Mouse (Mus musculus) cerebellum, postnatal 4 days (tissue): ENCODE measurements around the gene Gm10354.
"Not testable (repeated sequence)": the region's sequence is repeated elsewhere in the genome, so short reads cannot be mapped to it uniquely, and the experiment has no call there.

Experiments used
- DNase-seq, 2 experiments: peaks; one replicate each; pipeline ENCODE4 v3.0.0; 2022; ENCODE audit warnings: low spot score in 2 of 2, mixed read lengths in 1 of 2

Gm10354 gene

DNA sequence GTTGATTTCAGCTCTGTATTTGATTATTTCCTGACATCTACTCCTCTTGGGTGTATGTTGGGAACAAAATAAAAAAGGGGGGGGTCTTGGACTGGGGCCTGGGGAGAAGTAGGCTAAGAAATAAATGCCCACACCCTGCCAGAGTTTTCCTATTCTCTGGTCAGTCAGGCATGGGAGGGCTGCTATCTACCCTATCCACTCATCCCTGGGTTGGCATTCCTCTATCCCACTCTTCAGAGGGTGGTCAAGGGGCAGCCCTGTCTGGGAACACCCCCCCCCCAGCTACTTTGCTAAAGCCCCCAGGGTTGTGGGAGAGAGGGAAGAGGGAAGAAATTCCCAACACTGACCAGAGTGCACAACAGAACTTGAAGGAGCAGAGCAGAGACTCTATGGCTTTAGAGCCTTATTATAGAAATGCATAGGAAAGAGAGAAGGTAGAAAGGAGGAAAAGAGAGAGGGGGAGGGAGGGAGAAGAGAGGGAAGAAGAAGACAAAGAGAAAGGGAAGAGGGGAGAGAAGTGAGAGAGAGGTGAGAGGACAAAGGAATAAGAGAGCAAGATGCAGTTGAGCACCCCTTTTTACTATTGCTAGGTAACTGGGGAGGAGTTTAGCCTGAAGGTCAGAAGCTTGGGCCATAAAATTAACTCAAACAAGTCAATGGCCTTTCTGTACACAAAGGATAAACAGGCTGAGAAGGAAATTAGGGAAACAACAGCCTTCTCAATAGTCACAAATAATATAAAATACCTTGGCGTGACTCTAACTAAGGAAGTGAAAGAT is 22.6 kb downstream of the Gm10354 start:
- not testable (repeated sequence) for DNase-seq

DNA sequence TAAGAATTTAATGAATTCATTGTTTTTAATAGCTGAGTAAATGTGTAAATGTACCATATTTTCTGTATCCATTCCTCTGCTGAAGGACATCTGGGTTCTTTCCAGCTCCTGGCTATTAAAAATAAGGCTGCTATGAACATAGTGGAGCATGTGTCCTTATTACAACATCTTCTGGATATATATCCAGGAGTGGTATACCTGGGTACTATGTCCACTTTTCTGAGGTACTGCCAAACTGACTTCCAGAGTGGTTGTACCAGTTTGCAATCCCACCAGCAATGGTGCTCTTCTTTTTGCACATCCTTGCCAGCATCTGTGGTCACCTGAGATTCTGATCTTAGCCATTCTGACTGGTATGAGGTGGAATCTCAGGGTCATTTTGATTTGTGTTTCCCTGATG is 25.1 kb downstream of the Gm10354 start:
- DNase-seq, result not testable (repeated sequence)

DNA sequence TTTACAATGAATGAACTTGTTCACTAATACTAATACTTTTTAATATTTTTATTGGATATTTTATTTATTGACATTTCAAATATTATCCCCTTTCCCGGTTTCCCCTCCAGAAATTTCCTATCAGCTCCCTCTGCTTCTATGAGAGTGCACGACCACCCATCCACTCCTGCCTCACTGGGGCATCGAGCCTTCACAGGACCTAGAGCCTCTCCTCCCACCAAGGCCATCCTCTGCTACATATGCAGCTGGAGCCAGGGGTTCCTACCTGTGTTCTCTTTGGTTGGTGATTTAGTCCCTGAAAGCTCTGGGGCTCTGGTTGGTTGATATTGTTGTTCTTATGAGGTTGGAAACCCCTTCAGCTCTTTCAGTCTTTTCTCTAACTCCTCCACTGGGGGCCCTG is 26.0 kb downstream of the Gm10354 start:
- not testable (repeated sequence) for DNase-seq

DNA sequence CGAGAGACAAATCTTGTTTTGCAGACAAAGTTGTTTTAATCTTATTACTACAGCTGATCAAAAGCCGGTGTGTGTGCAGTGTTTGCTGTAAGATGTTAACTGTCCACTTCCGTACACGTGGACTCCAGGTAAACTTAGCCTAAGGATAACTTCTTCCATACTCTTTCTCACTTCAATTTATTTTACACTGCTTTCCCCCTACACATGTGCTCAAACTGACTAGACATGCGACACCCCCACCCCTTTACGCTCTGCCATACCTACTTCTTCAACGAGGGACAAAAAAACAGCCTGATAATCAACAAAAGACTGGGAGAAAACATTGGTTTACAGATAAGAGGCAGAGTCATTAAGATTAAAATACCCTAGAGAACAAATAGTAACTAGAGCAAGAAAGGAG is 26.9 kb downstream of the Gm10354 start:
- DNase-seq, result not testable (repeated sequence)

DNA sequence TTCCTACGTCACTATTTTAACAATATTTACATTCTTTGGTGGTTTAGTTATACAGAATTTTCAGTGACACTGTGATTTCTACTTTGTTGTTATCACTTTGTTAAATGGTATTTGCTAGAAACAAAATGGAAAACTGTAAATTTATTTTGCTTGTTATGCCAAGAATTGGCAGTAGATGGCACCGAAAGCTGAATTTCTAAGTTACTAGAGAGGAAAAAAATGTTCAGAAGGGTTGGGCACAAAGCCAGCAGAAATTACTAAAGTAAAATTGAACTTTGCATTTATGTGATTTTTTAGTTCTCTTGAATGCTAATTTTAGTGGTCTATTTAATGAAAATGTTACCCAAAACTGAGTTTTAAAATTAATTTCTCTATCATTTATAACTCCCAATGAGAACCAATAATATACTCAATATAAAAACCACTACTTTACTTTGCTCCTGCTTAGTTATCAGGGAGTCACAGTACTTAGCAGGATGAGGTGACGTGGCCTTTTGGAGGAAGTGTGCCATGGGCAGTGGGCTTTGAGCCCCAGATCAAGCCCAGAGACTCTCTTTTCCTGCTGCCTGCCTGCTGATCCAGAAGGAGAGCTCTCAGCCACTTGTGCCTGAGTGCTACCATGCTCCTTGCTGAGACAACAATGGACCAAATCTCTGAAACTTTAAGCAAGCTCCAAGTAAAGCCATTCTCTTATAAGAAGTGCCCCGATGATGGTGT is 31.1 kb downstream of the Gm10354 start:
- not testable (repeated sequence) for DNase-seq

DNA sequence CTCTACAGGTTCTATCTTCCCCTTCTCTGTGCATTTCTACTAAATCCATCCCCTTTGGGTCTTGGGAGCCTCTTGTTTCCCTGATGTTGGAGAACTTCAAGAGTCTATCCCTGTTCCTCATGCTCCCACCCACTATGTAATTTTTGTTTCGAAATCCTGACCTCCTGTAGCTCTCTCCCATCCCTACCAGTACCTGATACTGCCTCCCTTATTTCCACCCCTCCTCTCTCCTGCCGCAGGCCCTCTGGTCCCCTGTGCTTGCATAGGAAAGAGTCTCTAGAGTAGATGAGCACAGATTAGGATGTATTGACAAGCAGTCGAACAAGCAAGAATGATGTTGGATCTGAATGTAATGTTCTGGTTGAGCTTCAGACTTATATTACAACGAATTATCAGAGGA is 33.2 kb downstream of the Gm10354 start:
- DNase-seq, result not testable (repeated sequence)

DNA sequence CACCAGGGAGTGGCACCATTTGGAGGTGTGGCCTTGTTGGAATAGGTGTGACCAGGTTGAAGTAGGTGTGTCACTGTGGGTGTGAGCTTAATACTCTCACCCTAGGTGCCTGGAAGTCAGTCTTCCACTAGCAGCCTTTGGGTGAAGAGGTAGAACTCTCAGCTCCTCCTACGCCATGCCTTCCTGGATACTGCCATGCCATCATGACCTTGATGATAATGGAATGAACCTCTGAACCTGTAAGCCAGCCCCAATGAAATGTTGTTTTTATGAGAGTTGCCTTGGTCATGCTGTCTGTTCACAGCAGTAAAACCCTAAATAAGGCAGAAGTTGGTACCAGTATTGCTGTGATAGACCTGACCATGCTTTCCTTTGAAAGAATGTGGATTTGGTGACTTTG is 37.7 kb downstream of the Gm10354 start:
- DNase-seq, result not testable (repeated sequence)

DNA sequence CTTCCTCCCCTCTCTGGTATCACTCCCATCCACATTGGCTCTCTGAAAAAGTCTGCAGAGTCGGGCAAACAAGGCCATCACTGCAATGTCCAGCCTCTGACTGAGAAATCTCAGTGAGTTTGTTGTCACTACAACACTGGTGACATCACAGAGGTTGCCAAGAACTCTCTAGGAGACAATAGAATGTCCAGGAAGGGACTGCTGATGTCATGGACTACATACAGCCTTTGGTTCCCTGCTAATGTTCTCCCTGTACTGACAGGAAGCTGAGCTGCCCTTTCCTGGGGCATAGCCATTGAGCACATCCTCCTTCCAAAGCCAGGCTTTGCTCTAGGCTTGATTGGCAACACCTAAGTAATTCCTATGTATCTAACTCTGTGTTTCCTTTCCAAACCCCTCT is 40.4 kb downstream of the Gm10354 start, which contains the start of gene Speer4e:
TSS of gene Speer4e (minus strand) at position 101 of the 400 bp plus-strand sequence.
- not testable (repeated sequence) for DNase-seq

DNA sequence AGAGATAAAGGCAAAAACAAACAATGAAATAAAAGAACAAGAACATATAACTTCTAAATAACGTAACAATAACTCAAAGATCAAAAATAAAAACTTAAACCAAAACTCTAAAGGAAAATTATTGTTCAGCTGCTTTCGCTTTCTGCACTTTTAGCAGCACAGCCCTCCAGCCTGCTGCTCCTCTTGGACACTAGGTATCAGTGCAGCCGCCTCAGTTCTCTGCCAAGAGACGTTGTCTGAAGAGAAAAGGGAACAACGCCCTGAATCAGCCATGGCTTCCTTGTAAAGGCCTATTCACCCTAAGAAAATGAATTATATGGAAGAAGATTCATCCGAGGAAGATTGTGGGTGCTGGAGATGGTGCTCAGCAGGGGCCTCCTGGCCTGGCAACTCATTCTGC is 45.0 kb downstream of the Gm10354 start:
- not testable (repeated sequence) for DNase-seq

DNA sequence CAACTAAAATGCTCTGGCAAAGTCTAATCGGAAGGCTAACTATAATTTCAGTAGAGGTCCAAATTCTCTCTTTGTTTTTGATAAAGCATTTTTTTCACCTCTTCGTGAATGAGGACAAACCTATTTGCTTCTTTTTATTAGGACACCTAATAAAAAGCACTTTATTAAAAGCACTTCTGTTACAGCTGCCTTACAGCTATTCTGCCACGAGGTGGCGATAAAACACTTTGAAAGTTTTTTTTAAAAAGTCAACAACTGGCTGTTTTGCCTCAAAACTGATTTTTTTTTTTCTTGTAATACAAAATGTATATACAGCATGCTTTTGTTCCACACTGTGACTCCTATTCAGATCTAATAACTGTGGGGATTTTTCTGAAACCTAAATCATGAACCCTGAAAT is 51.7 kb downstream of the Gm10354 start:
- not testable (repeated sequence) for DNase-seq
